Mouse (Mus musculus) intestine, embryonic 14.5 days (tissue): ENCODE results near the gene Fhod1. TPM values are rescaled to one million over a fixed set of nuclear protein-coding genes. Genes with fewer than 3 reads are reported as not detected.
"Not testable (repeated sequence)": the region's sequence is repeated elsewhere in the genome, so short reads cannot be mapped to it uniquely, and the experiment has no call there.

Experiments
- ATAC-seq: fragments of 200-750 bp; cut with Nextera tagmentation; replicated peaks from 2 replicates; pipeline ENCODE4 v1.8.0; 2017; ENCODE audit warnings: low read depth, moderate number of reproducible peaks, moderate TSS enrichment, moderate library complexity; ENCODE audit not compliant: low FRiP score, low TSS enrichment
- DNase-seq: peaks from one replicate; pipeline ENCODE4 v3.0.0-alpha.2; 2018; ENCODE audit warnings: low spot score
- H3K27ac ChIP-seq: fragments of 300-500 bp; sonication (generic); 2 replicates; pipeline ENCODE4 v1.5.1; 2014; ENCODE audit warnings: low read depth, mild to moderate bottlenecking, control low read depth
- H3K27me3 ChIP-seq: fragments of 300-500 bp; sonication (generic); replicated peaks from 2 replicates; pipeline ENCODE4 v1.6.1; 2014; ENCODE audit warnings: low read length, control low read depth; ENCODE audit not compliant: control insufficient read depth, insufficient read depth
- H3K36me3 ChIP-seq: fragments of 300-500 bp; sonication (generic); 2 replicates; pipeline ENCODE4 v1.6.1; 2014; ENCODE audit warnings: low read length, control low read depth; ENCODE audit not compliant: control insufficient read depth, insufficient read depth
- H3K4me1 ChIP-seq: fragments of 300-500 bp; sonication (generic); replicated peaks from 2 replicates; pipeline ENCODE4 v1.6.1; 2014; ENCODE audit warnings: low read length, control low read depth, mixed read lengths; ENCODE audit not compliant: control insufficient read depth, insufficient read depth
- H3K4me2 ChIP-seq: fragments of 300-500 bp; sonication (generic); 2 replicates; pipeline ENCODE4 v1.6.1; 2014; ENCODE audit warnings: low read length
- H3K4me3 ChIP-seq: fragments of 300-500 bp; sonication (generic); 2 replicates; pipeline ENCODE4 v1.5.1; 2014; ENCODE audit warnings: low read depth, low read length, control low read depth, mixed read lengths
- H3K9ac ChIP-seq: fragments of 300-500 bp; sonication (generic); 2 replicates; pipeline ENCODE4 v1.6.1; 2014; ENCODE audit warnings: mild to moderate bottlenecking, low read length
- H3K9me3 ChIP-seq: fragments of 300-500 bp; sonication (generic); 2 replicates; pipeline ENCODE4 v1.6.1; 2016; ENCODE audit warnings: low read length, control low read depth; ENCODE audit not compliant: control insufficient read depth
- WGBS: fragments of 180-500 bp; shearing (Covaris S2); extraction: QIAGEN DNeasy Blood & Tissue Kit; methylation state at CpG from one replicate; pipeline ENCODE4 v1.1.7; 2014; 5-methylcytosine and 5-hydroxymethylcytosine counted together
- polyA plus RNA-seq: library from polyadenylated mRNA; unstranded; fragments of >200 nt; fragmentation: Nextera tagmentation; extraction: Ambion mirVana; gene quantifications from 2 replicates; pipeline ENCODE4 v1.2.1, GENCODE M21; 2014

Gene Fhod1
- polyA plus RNA-seq, 1 experiment from 2014 or later: 3.5 TPM

DNA sequence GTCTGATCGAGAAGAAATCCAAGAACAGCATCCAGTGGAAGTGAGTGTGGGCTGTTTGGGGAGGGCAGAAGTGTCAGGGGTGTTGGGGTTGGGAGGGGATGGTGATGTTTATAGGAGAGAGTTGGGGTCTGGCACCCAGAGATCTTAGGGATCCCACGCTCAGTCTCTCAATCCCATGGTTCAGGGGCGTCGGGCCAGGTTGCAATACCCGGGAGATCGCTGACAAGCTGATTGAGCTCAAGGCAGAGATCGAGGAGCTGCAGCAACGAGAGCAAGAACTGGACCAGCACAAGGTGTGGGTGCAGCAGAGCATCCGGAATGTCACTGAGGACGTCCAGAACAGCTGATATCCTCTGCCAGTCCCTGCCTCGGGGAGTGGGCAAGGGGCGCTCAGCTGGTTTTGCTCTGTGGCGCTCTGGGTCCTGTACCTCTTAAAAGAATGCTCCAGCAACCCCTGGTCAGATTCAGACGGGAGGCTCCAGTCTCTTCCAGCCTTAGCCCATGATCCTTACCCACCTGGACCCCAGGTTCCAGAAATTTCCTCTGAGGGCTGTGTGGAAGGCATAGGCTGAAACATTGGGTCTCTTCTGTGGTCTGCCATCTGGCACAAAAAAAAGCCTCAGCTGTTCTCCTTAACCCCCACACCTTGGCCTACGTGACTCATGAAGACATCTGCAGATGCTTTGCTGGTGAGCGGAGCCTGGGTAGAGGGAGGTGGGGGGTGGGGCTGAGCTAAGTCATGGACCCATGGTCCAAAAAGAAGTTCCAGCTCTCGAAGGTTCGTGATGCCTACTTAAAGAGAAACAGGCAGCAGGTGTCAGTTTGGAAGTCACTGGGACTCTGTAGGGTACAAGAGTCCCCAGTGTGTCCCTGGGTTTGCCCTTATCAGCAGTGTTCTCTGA, 49.2 kb downstream of the Fhod1 start:
- Histone ChIP-seq H3K9me3 (no peaks in the 10 kb centered on the region), H3K4me1 (peaks cover 17% of the 10 kb centered on the region), H3K27ac (no peak overlapping the region), H3K9ac (peak overlapping the region; percentile 63), H3K27me3 (no peaks in the 10 kb centered on the region), H3K4me2 (peak overlapping the region; percentile 94), H3K4me3 (peak overlapping the region; percentile 59), H3K36me3 (peaks cover 48% of the 10 kb centered on the region)
- DNase-seq (no peak), ATAC-seq (no peak)
- 59% methylated on average over 18 of the region's 18 CpGs for WGBS

GRCm38 (mm10) chr8:105297511-105298192, 50.1 kb downstream of the Fhod1 start, which contains the start of gene E2f4:
E2f4 (plus strand) TSS chr8:105297663.
- Histone ChIP-seq H3K9ac (peak within 1 kb of the TSS; percentile 63), H3K27ac (peak within 1 kb of the TSS; percentile 17; the same call in 1 of the 2 replicates), H3K4me2 (peak within 1 kb of the TSS; percentile 94), H3K27me3 (no peaks in the 10 kb centered on the region), H3K4me1 (peaks cover 17% of the 10 kb centered on the region), H3K36me3 (peaks cover 39% of the 10 kb centered on the region), H3K4me3 (peak within 1 kb of the TSS; percentile 59), H3K9me3 (no peaks in the 10 kb centered on the region)
- 0% methylated on average over 58 of the region's 58 CpGs for WGBS
- ATAC-seq: peak; percentile 86
- DNase-seq: peak; percentile 90

DNA sequence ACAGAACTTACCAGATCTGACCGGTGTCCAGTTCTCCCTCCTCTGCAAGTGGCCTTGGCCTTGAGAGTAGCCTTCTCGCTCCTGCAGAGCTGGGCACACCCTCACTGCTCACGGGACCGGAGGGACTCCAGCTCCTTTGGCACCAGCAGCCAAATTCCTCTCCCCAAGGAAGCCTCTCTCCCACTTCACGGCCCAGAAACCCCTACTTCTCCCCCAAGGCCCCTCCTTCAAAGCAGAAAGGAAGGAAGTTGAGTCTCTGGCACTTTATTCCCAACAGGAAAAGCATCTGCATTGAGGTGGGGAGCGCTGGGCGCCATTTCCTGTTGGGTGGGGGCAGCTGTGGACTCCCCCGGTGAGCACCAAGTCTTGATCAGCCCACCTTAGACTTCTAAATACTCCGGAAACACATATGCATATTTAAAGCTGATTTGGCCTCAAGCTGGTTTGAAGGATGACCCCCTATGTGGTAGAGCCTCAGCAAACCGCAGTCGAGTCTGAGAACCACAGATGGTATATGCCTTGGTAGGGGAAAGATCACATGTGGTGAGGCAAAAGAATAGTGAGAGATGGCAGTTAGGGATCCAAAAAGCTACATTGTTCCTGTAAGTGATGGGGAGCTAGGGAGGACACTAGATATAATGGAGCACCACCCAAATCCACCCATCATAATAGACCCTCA, 51.7 kb downstream of the Fhod1 start, which contains the start of gene Exoc3l:
Exoc3l (minus strand) TSS at position 207 of the 679 bp plus-strand sequence.
- Histone ChIP-seq H3K27me3 (no peaks in the 10 kb centered on the region), H3K27ac (no peak within 1 kb of the TSS), H3K36me3 (peaks cover 24% of the 10 kb centered on the region), H3K4me3 (peak within 1 kb of the TSS; percentile 59), H3K4me2 (peak within 1 kb of the TSS; percentile 70), H3K9me3 (no peaks in the 10 kb centered on the region), H3K4me1 (peaks cover 17% of the 10 kb centered on the region), H3K9ac (peak within 1 kb of the TSS; percentile 63; the same call in 1 of the 2 replicates)
- 53% methylated on average over 11 of the region's 11 CpGs for WGBS
- DNase-seq (no peak), ATAC-seq (no peak)

DNA sequence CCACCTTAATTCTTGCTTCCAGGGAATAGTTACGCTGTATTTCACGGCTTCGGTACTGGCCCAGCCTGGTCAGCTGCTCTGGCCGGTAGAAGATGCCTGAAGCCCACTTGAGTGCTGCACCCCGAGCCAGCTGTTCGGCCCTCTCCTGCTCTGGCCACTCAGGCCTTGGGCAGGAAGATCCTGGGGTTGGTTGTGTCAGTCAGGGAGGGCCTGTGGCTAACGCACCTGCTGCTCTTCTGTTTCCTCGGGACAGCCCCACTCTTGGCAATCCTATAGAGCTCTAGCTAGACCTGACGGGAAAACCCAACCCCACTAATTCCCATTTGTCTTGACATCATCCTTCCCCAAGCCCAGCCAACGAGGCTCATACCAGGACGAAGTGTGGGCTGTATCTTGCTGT, 52.5 kb downstream of the Fhod1 start:
- 70% methylated on average over 11 of the region's 11 CpGs for WGBS
- H3K27ac ChIP-seq: no peak overlapping the region
- peak overlapping the region; percentile 1; the same call in 1 of the 2 replicates for H3K4me3 ChIP-seq

GRCm38 (mm10) chr8:105294776-105295175, 53.0 kb downstream of the Fhod1 start:
- Histone ChIP-seq H3K4me3 (no peak overlapping the region), H3K9ac (no peak overlapping the region)
- no peak for ATAC-seq

More for the DNA sequence above, 52.5 kb downstream of the Fhod1 start:
- Histone ChIP-seq H3K27me3 (peaks cover 6% of the 10 kb centered on the region), H3K9me3 (no peaks in the 10 kb centered on the region), H3K4me1 (peaks cover 21% of the 10 kb centered on the region), H3K36me3 (peaks cover 17% of the 10 kb centered on the region), H3K9ac (no peak overlapping the region), H3K4me2 (peak overlapping the region; percentile 18; the same call in 1 of the 2 replicates)
- DNase-seq (no peak), ATAC-seq (no peak)

GRCm38 (mm10) chr8:105293405-105293804, 54.3 kb downstream of the Fhod1 start:
- 65% methylated on average over 19 of the region's 19 CpGs for WGBS

More at GRCm38 (mm10) chr8:105294776-105295175, 53.0 kb downstream of the Fhod1 start:
- DNase-seq: no peak
- peaks cover 10% of the 10 kb centered on the region for H3K27me3 ChIP-seq
- no peak overlapping the region for H3K27ac ChIP-seq
- peaks cover 25% of the 10 kb centered on the region for H3K4me1 ChIP-seq
- no peaks in the 10 kb centered on the region for H3K9me3 ChIP-seq
- 62% methylated on average over 9 of the region's 9 CpGs for WGBS
- H3K4me2 ChIP-seq: no peak overlapping the region; the same call in 1 of the 2 replicates
- H3K36me3 ChIP-seq: peaks cover 12% of the 10 kb centered on the region

DNA sequence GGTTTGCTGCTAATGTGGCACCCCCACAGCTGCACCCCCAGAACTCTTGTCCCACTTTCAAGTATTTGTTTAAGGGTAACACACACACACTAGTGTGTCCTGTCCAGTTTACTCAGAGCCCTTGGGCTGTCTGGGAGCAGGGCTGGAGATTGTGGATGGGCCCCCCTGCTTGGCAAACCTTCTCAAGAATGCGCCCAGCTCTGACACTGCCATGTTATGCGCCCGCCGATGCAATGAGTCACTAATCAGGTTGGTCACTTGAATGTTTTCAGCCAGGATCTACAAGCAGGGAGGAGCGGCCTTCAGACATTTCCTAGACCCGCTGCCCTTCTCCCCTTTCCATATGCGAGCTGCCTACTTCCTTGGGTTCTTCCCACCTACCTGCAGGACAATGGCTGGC, 55.3 kb downstream of the Fhod1 start:
- Histone ChIP-seq H3K27ac (no peak overlapping the region), H3K9ac (no peak overlapping the region), H3K4me2 (no peak overlapping the region), H3K9me3 (no peaks in the 10 kb centered on the region), H3K27me3 (peaks cover 10% of the 10 kb centered on the region), H3K4me1 (peaks cover 17% of the 10 kb centered on the region), H3K4me3 (no peak overlapping the region), H3K36me3 (no peaks in the 10 kb centered on the region)
- DNase-seq: no peak
- no peak for ATAC-seq
- 81% methylated on average over 7 of the region's 7 CpGs for WGBS

More at GRCm38 (mm10) chr8:105293405-105293804, 54.3 kb downstream of the Fhod1 start:
- no peak for DNase-seq
- H3K4me2 ChIP-seq: no peak overlapping the region
- H3K4me3 ChIP-seq: no peak overlapping the region
- H3K27me3 ChIP-seq: peaks cover 10% of the 10 kb centered on the region
- H3K4me1 ChIP-seq: peaks cover 20% of the 10 kb centered on the region
- no peak overlapping the region for H3K27ac ChIP-seq
- no peaks in the 10 kb centered on the region for H3K36me3 ChIP-seq
- H3K9ac ChIP-seq: no peak overlapping the region
- H3K9me3 ChIP-seq: no peaks in the 10 kb centered on the region
- no peak for ATAC-seq

- not testable (repeated sequence) for DNase-seq, H3K9ac ChIP-seq, H3K4me2 ChIP-seq, H3K27ac ChIP-seq, H3K36me3 ChIP-seq, H3K9me3 ChIP-seq, H3K4me3 ChIP-seq, ATAC-seq
- Histone ChIP-seq H3K4me1 (peaks cover 12% of the 10 kb centered on the region), H3K27me3 (peaks cover 10% of the 10 kb centered on the region)
- 65% methylated on average over 3 of the region's 3 CpGs for WGBS
Measured at GRCm38 (mm10) chr8:105291802-105292201, 56.0 kb downstream of the Fhod1 start.
